Mouse (Mus musculus) thymus, adult 2 months (tissue): ENCODE measurements around the gene Kpna2. TPM values are rescaled to one million over a fixed set of nuclear protein-coding genes. Genes with fewer than 3 reads are reported as not detected.

ENCODE experiments used
- DNase-seq: peaks from one replicate; pipeline ENCODE4 v3.0.0; 2021
- H3K27ac ChIP-seq: fragments of 200-500 bp; 2 replicates; pipeline ENCODE4 v1.5.1; 2012; ENCODE audit warnings: low read length, control low read depth; ENCODE audit not compliant: control insufficient read depth, insufficient read depth
- H3K27me3 ChIP-seq: fragments of 200-500 bp; 2 replicates; pipeline ENCODE4 v1.6.1; 2012; ENCODE audit warnings: mild to moderate bottlenecking, low read length, moderate library complexity, mixed read lengths; ENCODE audit not compliant: control insufficient read depth, insufficient read depth
- H3K36me3 ChIP-seq: fragments of 200-500 bp; 2 replicates; pipeline ENCODE4 v1.6.1; 2012; ENCODE audit warnings: mild to moderate bottlenecking, low read length, moderate library complexity; ENCODE audit not compliant: control insufficient read depth, insufficient read depth
- H3K4me1 ChIP-seq: fragments of 200-500 bp; replicated peaks from 2 replicates; pipeline ENCODE4 v1.6.1; 2012; ENCODE audit warnings: low read length; ENCODE audit not compliant: control insufficient read depth, insufficient read depth
- H3K4me3 ChIP-seq: fragments of 200-500 bp; 2 replicates; pipeline ENCODE4 v1.5.1; 2012; ENCODE audit warnings: mild to moderate bottlenecking, low read length, control low read depth, moderate library complexity; ENCODE audit not compliant: control insufficient read depth, insufficient read depth
- CTCF ChIP-seq: fragments of 200-500 bp; IDR thresholded peaks from 2 replicates; pipeline ENCODE4 v1.5.1; 2012; ENCODE audit warnings: mild to moderate bottlenecking, control low read depth, low read length, moderate library complexity, borderline replicate concordance; ENCODE audit not compliant: control insufficient read depth, poor library complexity, insufficient read depth; ENCODE audit errors: extremely low read depth
- POLR2A ChIP-seq: fragments of 200-500 bp; IDR thresholded peaks from 2 replicates; pipeline ENCODE4 v1.6.1; 2012; ENCODE audit warnings: mild to moderate bottlenecking, low read length, control low read depth, moderate library complexity; ENCODE audit not compliant: control insufficient read depth, poor library complexity, insufficient read depth; ENCODE audit errors: extremely low read depth
- WGBS: fragments of 180-500 bp; shearing (Covaris S2); methylation state at CpG from one replicate; pipeline ENCODE4 v1.1.7; 2018; 5-methylcytosine and 5-hydroxymethylcytosine counted together
- polyA plus RNA-seq: library from polyadenylated mRNA; depleted of rRNA; stranded (reverse); fragments of >200 nt; gene quantifications from 2 replicates; pipeline ENCODE4 v1.2.3, GENCODE M21; 2012

The Kpna2 gene
- polyA plus RNA-seq, 1 experiment, result 134 TPM

DNA sequence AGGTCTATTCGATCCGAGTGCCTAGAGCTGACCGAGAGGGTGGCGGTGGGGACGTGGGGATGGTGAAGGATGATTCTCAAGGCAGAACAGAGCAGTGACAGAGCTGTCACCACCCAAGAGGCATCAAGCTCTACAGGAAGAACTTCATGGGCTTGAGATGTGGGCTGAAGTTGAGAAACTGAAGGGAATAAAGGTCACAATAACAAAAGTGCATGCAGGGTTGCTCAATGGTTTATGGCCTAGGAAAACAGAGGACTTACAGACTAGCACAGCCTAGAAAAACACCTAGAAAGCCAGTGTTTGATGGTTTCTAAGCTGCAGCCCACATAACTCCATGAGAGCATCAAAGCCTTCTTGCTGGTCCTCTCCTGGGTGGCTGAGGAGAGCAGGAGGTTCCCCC is 40.1 kb upstream of the Kpna2 start:
- Histone ChIP-seq H3K4me3 (no peak overlapping the region), H3K27me3 (no peaks in the 10 kb centered on the region), H3K4me1 (no peaks in the 10 kb centered on the region), H3K36me3 (peaks cover 56% of the 10 kb centered on the region), H3K27ac (no peak overlapping the region)
- DNase-seq, result no peak
- TF ChIP-seq CTCF, result no peak
- TF ChIP-seq POLR2A, result no peak
- WGBS, result 98% methylated on average over 5 of the region's 5 CpGs

DNA sequence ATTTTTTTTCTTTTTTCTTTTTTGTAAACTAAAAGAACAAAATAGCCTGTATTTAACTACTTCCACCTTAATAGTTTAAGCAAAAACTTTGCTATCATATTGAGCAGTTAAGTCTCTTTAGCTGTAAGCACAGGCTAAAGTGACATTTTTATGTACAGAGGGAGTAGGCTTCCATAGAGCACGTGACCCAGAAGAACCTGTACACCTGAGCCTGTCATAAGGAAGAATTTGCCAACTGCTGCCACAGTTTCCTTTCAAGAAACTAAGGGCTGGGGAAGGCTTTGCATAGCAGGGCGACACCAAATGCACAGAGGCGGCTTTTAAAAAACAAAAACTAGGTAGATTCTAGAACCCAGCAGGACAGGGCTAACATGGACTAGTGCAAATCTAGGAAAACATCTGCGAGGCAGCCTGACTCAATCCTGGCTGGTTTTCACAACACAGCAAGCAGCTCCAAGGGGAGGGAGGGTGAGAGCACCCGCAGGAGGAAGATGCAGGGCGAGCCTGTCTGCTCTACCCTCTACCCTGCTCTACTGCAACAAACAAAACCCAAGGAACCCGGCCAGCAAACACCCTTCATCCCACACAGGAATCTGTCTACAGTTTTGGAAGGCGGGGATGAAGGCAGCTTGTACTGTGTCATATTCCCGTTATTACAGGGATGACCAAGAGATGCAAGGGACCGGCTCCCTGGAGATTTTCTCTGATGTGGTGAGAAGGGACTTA is 34.9 kb upstream of the Kpna2 start:
- Histone ChIP-seq H3K4me1 (0 out of 2 replicates have a peak, but pooled peaks cover 4% of the 10 kb centered on the region), H3K36me3 (peaks cover 8% of the 10 kb centered on the region), H3K27me3 (no peaks in the 10 kb centered on the region), H3K27ac (no peak overlapping the region), H3K4me3 (no peak overlapping the region)
- TF ChIP-seq CTCF (no peak), POLR2A (no peak)
- no peak for DNase-seq
- 94% methylated on average over 10 of the region's 10 CpGs for WGBS

DNA sequence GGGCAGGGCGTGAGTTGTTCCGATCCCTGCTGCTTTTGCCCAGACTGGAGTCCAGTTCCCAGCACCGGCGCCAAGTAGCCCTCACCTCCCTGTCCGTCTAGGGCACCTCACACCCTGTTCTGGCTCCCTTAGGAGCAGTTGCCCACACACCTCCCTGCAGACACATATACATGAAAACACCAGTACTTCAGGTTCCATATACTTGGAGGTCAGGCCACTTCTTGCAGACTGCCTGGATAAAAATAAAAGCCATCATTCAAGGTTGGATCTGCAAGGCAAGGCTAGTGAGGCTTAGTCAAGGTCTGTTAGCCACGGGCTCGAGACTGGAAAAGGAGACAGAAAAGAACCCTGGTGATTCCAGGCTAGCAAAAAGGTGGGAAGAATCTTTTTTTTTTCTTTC is 32.3 kb upstream of the Kpna2 start:
- Histone ChIP-seq H3K4me3 (no peak overlapping the region), H3K36me3 (no peaks in the 10 kb centered on the region), H3K4me1 (peaks cover 12% of the 10 kb centered on the region), H3K27me3 (no peaks in the 10 kb centered on the region), H3K27ac (no peak overlapping the region)
- TF ChIP-seq CTCF (no peak), POLR2A (no peak)
- WGBS, result 81% methylated on average over 7 of the region's 7 CpGs
- no peak for DNase-seq

DNA sequence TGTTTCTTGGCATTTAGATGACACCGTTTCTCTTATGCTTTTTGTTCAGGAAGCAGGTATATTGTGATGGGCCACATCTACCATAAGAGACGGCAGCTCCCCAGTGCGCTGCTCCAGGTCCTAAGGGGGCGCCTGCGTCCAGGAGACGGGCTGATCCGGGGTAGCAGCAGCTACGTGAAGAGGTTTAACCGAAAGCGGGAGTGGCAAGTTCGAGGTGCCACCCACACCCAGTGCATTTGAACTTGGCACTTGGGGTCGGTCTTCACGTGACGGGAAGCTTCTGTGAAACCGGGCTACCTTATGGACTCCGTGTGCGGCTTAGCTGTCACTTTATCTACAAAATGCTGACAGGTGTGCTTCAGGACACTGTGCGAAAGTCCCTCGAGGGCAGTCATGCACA is 30.2 kb upstream of the Kpna2 start:
- peaks cover 21% of the 10 kb centered on the region for H3K4me1 ChIP-seq
- peaks cover 13% of the 10 kb centered on the region; the same call in 1 of the 2 replicates for H3K27me3 ChIP-seq
- H3K27ac ChIP-seq, result no peak overlapping the region
- WGBS, result 61% methylated on average over 19 of the region's 19 CpGs
- no peak for TF ChIP-seq POLR2A
- TF ChIP-seq CTCF, result peak; percentile 23; the same call in 1 of the 2 replicates
- no peaks in the 10 kb centered on the region for H3K36me3 ChIP-seq
- no peak overlapping the region for H3K4me3 ChIP-seq
- peak; percentile 45 for DNase-seq

DNA sequence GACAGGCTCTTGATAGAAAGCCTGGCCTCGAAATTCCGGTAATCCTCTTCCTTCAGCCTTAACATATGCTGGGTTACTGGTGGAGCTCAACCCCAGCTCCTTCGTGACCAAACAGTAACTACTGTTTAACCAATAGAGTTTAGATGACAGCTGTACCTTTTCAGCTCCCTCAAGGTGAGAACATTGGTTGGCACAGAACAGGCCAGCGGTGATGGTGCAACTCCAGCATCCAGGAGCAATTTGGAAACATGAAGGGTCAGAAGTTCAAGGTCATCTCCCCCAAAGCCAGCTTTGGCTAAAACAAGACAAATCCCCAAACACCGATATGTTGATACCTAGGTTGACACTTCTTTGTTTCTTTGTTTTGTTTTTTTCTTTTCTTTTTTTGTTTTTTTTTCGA is 29.4 kb upstream of the Kpna2 start:
- Histone ChIP-seq H3K4me3 (peak overlapping the region; percentile 61), H3K4me1 (peaks cover 21% of the 10 kb centered on the region), H3K36me3 (no peaks in the 10 kb centered on the region), H3K27ac (no peak overlapping the region), H3K27me3 (peaks cover 13% of the 10 kb centered on the region; the same call in 1 of the 2 replicates)
- 82% methylated on average over 6 of the region's 6 CpGs for WGBS
- no peak for DNase-seq
- no peak for TF ChIP-seq POLR2A
- TF ChIP-seq CTCF, result no peak

DNA sequence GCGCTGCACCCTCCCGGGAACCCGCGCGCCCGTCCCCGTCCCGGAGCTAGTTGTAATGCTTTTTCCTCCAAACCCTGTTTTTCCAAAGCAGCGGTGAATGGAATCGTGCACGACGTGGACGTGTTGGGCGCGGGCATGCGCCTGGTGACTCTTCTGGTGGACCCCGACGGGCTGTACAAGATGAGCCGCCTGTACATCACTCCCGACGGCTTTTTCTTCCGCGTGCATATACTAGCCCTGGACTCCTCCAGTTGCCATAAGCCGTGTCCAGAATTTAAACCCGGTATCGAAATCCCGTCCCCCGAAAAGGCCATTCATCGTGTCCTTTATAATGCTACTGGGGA is 28.9 kb upstream of the Kpna2 start:
- TF ChIP-seq CTCF (0 out of 2 replicates have a peak, but pooled peaks have one; percentile 4), POLR2A (no peak)
- Histone ChIP-seq H3K36me3 (no peaks in the 10 kb centered on the region), H3K27ac (no peak overlapping the region), H3K4me3 (peak overlapping the region; percentile 61), H3K4me1 (peaks cover 21% of the 10 kb centered on the region), H3K27me3 (peaks cover 13% of the 10 kb centered on the region; the same call in 1 of the 2 replicates)
- 4% methylated on average over 29 of the region's 29 CpGs for WGBS
- no peak for DNase-seq

DNA sequence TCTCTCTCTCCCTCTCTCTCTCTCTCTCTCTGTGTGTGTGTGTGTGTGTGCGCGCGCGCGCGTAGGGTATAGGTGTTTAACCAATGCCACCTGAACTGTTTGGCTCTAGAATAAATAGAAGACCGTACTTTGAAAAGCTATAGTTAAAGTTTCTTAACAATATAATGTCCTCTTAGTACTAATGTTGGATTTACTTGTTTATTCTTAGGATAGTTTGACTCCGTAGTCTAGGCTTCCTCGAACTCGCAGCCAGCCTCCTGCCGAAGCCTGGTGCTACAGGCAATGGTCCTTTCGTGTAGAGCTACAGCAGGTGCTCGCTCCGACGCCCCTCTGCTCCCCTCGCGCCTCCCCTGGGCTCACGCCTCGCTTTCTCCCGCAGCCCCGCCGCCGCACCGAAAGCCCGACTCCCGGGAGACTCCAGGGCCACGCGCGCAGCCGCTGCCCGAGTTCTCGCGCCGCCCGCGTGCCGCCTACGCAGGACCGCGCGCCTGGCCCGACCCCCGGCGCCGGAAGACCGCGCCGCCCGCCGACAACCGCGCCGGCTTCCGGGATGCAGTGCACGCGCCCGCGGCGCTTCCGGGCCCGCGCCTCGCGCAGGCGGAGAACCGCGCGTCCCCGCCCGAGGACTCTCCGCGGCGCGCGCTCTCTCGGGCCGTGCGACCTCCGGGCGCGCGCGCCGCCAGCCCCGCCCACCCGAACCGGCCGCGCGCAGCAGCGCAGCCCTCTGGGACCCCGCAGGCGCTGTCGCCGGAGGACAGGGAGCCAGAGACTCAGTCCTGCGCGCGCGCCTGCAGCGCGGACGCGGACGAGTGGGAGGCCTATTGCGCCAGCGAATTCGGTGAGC is 28.3 kb upstream of the Kpna2 start:
- H3K4me3 ChIP-seq, result peak overlapping the region; percentile 61
- H3K27me3 ChIP-seq, result peaks cover 13% of the 10 kb centered on the region; the same call in 1 of the 2 replicates
- peak; percentile 92 for DNase-seq
- peaks cover 21% of the 10 kb centered on the region for H3K4me1 ChIP-seq
- no peaks in the 10 kb centered on the region for H3K36me3 ChIP-seq
- H3K27ac ChIP-seq, result no peak overlapping the region
- WGBS, result 3% methylated on average over 106 of the region's 107 CpGs
- TF ChIP-seq CTCF (peak; percentile 64; the same call in 1 of the 2 replicates), POLR2A (peak; percentile 74)
